Mouse (Mus musculus) embryonic fibroblast, embryonic 13.5 days (primary cell): ENCODE data around the gene Gria3.
A peak's percentile ranks its signal among the peaks of the same experiment; 100 is the strongest.

Source experiments
- CTCF ChIP-seq: IDR thresholded peaks from 2 replicates; pipeline ENCODE4 v1.5.1; 2011; ENCODE audit warnings: mild to moderate bottlenecking, control low read depth, low read length, moderate library complexity, borderline replicate concordance; ENCODE audit not compliant: insufficient read depth
- POLR2A ChIP-seq: IDR thresholded peaks from 2 replicates; pipeline ENCODE4 v1.6.1; 2011; ENCODE audit warnings: low read depth, mild to moderate bottlenecking, control low read depth, low read length, moderate library complexity

- TF ChIP-seq CTCF (no peak), POLR2A (peak; percentile 60)
Observed at GRCm38 (mm10) chrX:41402656-41403055, 2.0 kb downstream of the Gria3 start.
